Mouse (Mus musculus) olfactory bulb, adult 2 months (tissue): ENCODE data around the gene Usp5. TPM values are rescaled to one million over a fixed set of nuclear protein-coding genes. Genes with fewer than 3 reads are reported as not detected.

Experiments used
- H3K27ac ChIP-seq: fragments of 200-500 bp; 2 replicates; pipeline ENCODE4 v1.5.1; 2012; ENCODE audit warnings: low read depth, low read length; ENCODE audit not compliant: insufficient read depth
- H3K4me1 ChIP-seq: fragments of 200-500 bp; 2 replicates; pipeline ENCODE4 v1.6.1; 2012; ENCODE audit warnings: low read length; ENCODE audit not compliant: control insufficient read depth, insufficient read depth
- H3K4me3 ChIP-seq: fragments of 200-500 bp; 2 replicates; pipeline ENCODE4 v1.5.1; 2012; ENCODE audit warnings: mild to moderate bottlenecking, low read depth, low read length, moderate library complexity; ENCODE audit not compliant: insufficient read depth
- CTCF ChIP-seq: fragments of 200-500 bp; IDR thresholded peaks from 2 replicates; pipeline ENCODE4 v1.5.1; 2012; ENCODE audit warnings: low read depth, mild to moderate bottlenecking, low read length, moderate library complexity; ENCODE audit not compliant: insufficient read depth
- POLR2A ChIP-seq: fragments of 200-500 bp; IDR thresholded peaks from 2 replicates; pipeline ENCODE4 v1.6.1; 2012; ENCODE audit warnings: mild to moderate bottlenecking, low read depth, low read length, moderate library complexity; ENCODE audit not compliant: insufficient read depth
- WGBS: fragments of 180-500 bp; shearing (Covaris S2); methylation state at CpG from one replicate; pipeline ENCODE4 v1.1.7; 2018; 5-methylcytosine and 5-hydroxymethylcytosine counted together
- polyA plus RNA-seq: library from polyadenylated mRNA; stranded (reverse); fragments of >200 nt; gene quantifications from 2 replicates; pipeline ENCODE4 v1.2.4, GENCODE M21; 2012; ENCODE audit warnings: low replicate concordance; ENCODE audit not compliant: missing spikeins, insufficient read depth, insufficient read length

Usp5 gene
- polyA plus RNA-seq, 1 experiment: 225 TPM

GRCm38 (mm10) chr6:124767920-124768703 lies 61.2 kb downstream of the Usp5 start:
- H3K27ac ChIP-seq: peak overlapping the region; percentile 91
- WGBS: 13% methylated on average over 19 of the region's 19 CpGs
- peak overlapping the region; percentile 81 for H3K4me3 ChIP-seq
- TF ChIP-seq POLR2A (no peak; the same call in 1 of the 2 replicates), CTCF (no peak)
- peaks cover 45% of the 10 kb centered on the region for H3K4me1 ChIP-seq

GRCm38 (mm10) chr6:124767536-124767919 lies 61.8 kb downstream of the Usp5 start:
- TF ChIP-seq CTCF (no peak), POLR2A (no peak)
- peak overlapping the region; percentile 81 for H3K4me3 ChIP-seq
- peaks cover 51% of the 10 kb centered on the region for H3K4me1 ChIP-seq
- WGBS: 20% methylated on average over 4 of the region's 4 CpGs
- H3K27ac ChIP-seq: peak overlapping the region; percentile 82

GRCm38 (mm10) chr6:124765951-124766350 lies 63.3 kb downstream of the Usp5 start:
- WGBS: 87% methylated on average over 7 of the region's 7 CpGs
- Histone ChIP-seq H3K4me1 (peaks cover 52% of the 10 kb centered on the region), H3K27ac (no peak overlapping the region), H3K4me3 (no peak overlapping the region)
- no peak for TF ChIP-seq CTCF
- no peak for TF ChIP-seq POLR2A

Other genes with a start within 250 kb of the Usp5 start
- not detected in 2 replicates for gene C1s2, start 193.4 kb downstream of the Usp5 start, polyA plus RNA-seq
- gene Lpcat3, start 166.5 kb downstream of the Usp5 start, polyA plus RNA-seq: not detected in 2 replicates
- not detected in 2 replicates for gene Emg1, start 117.3 kb downstream of the Usp5 start, polyA plus RNA-seq
- gene Phb2, start 117.1 kb downstream of the Usp5 start, polyA plus RNA-seq: not detected in 2 replicates
- not detected in 2 replicates for gene Ptpn6, start 90.8 kb downstream of the Usp5 start, polyA plus RNA-seq
- gene Grcc10, start 88.1 kb downstream of the Usp5 start, polyA plus RNA-seq: 1,072 TPM in 1 of 2 replicates, not detected in the other
- not detected in 2 replicates for gene Gm45234, start 73.5 kb downstream of the Usp5 start, polyA plus RNA-seq
- gene Atn1, start 73.0 kb downstream of the Usp5 start, polyA plus RNA-seq: not detected in 2 replicates
- gene Eno2, start 59.8 kb downstream of the Usp5 start, polyA plus RNA-seq: 916 and 939 TPM in 2 replicates
- gene Lrrc23, start 49.8 kb downstream of the Usp5 start, polyA plus RNA-seq: not detected in 2 replicates
- not detected in 2 replicates for gene Spsb2, start 20.8 kb downstream of the Usp5 start, polyA plus RNA-seq
- gene Tpi1, start 15.2 kb downstream of the Usp5 start, polyA plus RNA-seq: 644 TPM in 1 of 2 replicates, not detected in the other
- not detected in 2 replicates for gene Cdca3, start 63 bp upstream of the Usp5 start, polyA plus RNA-seq
- gene Gnb3, start 10.8 kb upstream of the Usp5 start, polyA plus RNA-seq: not detected in 2 replicates
- not detected in 2 replicates for gene P3h3, start 28.3 kb upstream of the Usp5 start, polyA plus RNA-seq
- not detected in 2 replicates for gene Gpr162, start 34.5 kb upstream of the Usp5 start, polyA plus RNA-seq
- gene Cd4, start 58.7 kb upstream of the Usp5 start, polyA plus RNA-seq: 395 and 682 TPM in 2 replicates
- not detected in 2 replicates for gene Lag3, start 82.2 kb upstream of the Usp5 start, polyA plus RNA-seq
- gene Ptms, start 90.6 kb upstream of the Usp5 start, polyA plus RNA-seq: not detected in 2 replicates
- not detected in 2 replicates for gene Mlf2, start 101.9 kb upstream of the Usp5 start, polyA plus RNA-seq
- 255 TPM in 1 of 2 replicates, not detected in the other for gene Cops7a, start 136.1 kb upstream of the Usp5 start, polyA plus RNA-seq
- not detected in 2 replicates for gene Pianp, start 167.2 kb upstream of the Usp5 start, polyA plus RNA-seq
- 212 TPM in 1 of 2 replicates, not detected in the other for gene Zfp384, start 179.7 kb upstream of the Usp5 start, polyA plus RNA-seq
- not detected in 2 replicates for gene Ing4, start 210.3 kb upstream of the Usp5 start, polyA plus RNA-seq
- gene Acrbp, start 220.2 kb upstream of the Usp5 start, polyA plus RNA-seq: not detected in 2 replicates
- gene Lpar5, start 238.4 kb upstream of the Usp5 start, polyA plus RNA-seq: not detected in 2 replicates